Mouse (Mus musculus) megakaryocyte, embryonic 14.5 days (primary cell): ENCODE data around the gene Abl2.

Source experiments
- FLI1 ChIP-seq: IDR thresholded peaks from 2 replicates; pipeline ENCODE4 v1.6.1; 2012; ENCODE audit warnings: low read length, inconsistent platforms, mixed read lengths
- GATA1 ChIP-seq: IDR thresholded peaks from 3 replicates; pipeline ENCODE4 v1.6.1; 2012; ENCODE audit warnings: mixed read lengths, low read length, inconsistent platforms, borderline replicate concordance

GRCm38 (mm10) chr1:156665777-156666176, 107.2 kb downstream of the Abl2 start:
- TF ChIP-seq GATA1, result no peak
- TF ChIP-seq FLI1, result no peak
